Mouse (Mus musculus): ENCODE results near the gene Hsd17b14.

The Hsd17b14 gene

DNA sequence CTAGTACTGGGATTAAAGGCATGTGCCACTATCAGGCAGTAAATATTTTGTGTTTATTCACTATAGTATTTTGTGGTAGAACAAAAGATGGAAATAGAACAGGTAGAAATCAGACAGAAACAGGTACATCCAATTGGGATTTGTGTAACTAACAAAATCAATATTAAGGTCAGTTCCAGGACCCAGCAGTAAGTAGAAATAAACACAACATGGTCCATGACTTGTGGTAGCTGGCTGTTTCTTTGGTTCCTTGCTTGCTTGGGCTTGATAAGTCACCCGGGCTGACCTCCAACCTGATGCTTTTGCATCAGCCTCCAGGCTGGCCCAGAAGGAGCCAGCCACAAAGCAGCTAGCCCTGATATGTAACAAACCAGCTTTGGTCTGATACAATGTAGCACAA, 54.8 kb downstream of the Hsd17b14 start:
- no peak for DNase-seq

DNA sequence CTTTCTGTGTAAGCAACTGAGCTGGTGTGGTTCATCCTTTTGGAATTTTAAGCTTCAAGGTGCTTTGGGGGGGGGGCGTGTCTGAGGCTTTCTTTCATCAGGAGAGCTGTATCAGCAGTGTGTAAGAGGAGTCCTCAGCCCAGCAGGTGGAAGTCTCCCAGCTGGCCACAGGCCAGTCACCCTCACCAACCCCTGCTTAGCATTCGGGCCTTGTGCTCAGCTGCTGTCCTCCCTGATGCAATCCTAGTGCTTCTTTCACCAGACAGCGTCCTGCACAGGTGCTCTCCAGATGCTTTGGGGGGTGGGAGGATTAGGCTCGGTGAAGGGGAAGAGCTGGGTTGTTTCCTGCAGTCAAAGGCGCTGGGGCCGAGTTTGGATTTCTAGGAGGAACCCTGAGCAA, 61.6 kb downstream of the Hsd17b14 start:
- DNase-seq, result no peak

DNA sequence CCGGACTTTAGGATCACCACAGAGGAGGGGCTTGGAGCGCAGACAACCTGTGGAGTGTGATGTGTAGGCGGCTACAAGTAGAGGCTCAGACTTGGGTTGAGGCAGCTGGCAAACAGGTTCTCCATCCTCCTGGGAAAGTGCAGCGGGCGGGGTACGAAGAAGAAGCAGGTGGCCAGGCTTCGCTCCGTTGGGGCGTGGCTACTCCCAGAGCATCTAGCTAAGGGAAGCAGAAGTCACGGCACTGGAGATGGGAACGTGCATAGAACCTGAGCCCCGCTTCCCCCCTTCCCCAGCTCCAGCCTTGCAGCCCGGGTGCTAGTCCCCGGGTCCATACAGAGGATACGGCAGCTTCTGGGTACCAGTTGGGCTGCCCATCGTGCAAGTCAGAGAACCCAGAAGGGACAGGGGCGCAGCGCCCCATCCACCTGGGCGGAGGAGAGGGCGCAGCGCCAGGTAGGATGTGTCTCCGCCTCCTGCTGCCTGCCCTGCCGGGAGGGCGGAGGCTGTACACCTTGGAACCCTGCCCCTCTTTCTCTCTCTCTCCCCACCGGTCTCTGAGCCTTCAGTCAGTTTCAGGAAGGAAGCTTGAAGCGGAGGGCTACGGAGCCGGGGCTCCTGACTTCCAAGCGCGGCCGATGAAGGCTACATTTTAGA, 62.5 kb downstream of the Hsd17b14 start, which contains the start of gene Fut1:
Gene Fut1 (plus strand): TSS at position 248 of the 654 bp plus-strand sequence.
- DNase-seq, result no peak

Measured in thymus, postnatal 36 days (tissue).